Mouse (Mus musculus) forebrain, embryonic 11.5 days (tissue): Measurements from ENCODE around the gene Ssu72. TPM values are rescaled to one million over a fixed set of nuclear protein-coding genes. Genes with fewer than 3 reads are reported as not detected.

Source experiments
- ATAC-seq: fragments of 200-750 bp; cut with Nextera tagmentation; replicated peaks from 2 replicates; pipeline ENCODE4 v1.8.0; 2017; ENCODE audit warnings: moderate TSS enrichment; ENCODE audit not compliant: low FRiP score
- DNase-seq: peaks from one replicate; pipeline ENCODE4 v3.0.0-alpha.2; 2017; ENCODE audit warnings: low spot score
- H3K27ac ChIP-seq: fragments of 300-500 bp; sonication (generic); 2 replicates; pipeline ENCODE4 v1.5.1; 2014; ENCODE audit warnings: low read depth, low read length
- H3K27me3 ChIP-seq: fragments of 300-500 bp; sonication (generic); 2 replicates; pipeline ENCODE4 v1.6.1; 2014; ENCODE audit warnings: mild to moderate bottlenecking, low read length, mixed read lengths; ENCODE audit not compliant: control insufficient read depth, insufficient read depth
- H3K36me3 ChIP-seq: fragments of 300-500 bp; sonication (generic); 2 replicates; pipeline ENCODE4 v1.6.1; 2014; ENCODE audit warnings: mild to moderate bottlenecking, low read length, moderate library complexity, mixed read lengths; ENCODE audit not compliant: control insufficient read depth, insufficient read depth
- H3K4me1 ChIP-seq: fragments of 300-500 bp; sonication (generic); replicated peaks from 2 replicates; pipeline ENCODE4 v1.6.1; 2014; ENCODE audit warnings: low read length, mixed read lengths; ENCODE audit not compliant: control insufficient read depth, insufficient read depth
- H3K4me2 ChIP-seq: fragments of 300-500 bp; sonication (generic); 2 replicates; pipeline ENCODE4 v1.6.1; 2014; ENCODE audit warnings: low read depth, mild to moderate bottlenecking, low read length, moderate library complexity, mixed read lengths; ENCODE audit not compliant: severe bottlenecking
- H3K4me3 ChIP-seq: fragments of 300-500 bp; sonication (generic); 2 replicates; pipeline ENCODE4 v1.5.1; 2014; ENCODE audit warnings: low read depth, low read length
- H3K9ac ChIP-seq: fragments of 300-500 bp; sonication (generic); 2 replicates; pipeline ENCODE4 v1.6.1; 2014; ENCODE audit warnings: low read length
- H3K9me3 ChIP-seq: fragments of 300-500 bp; sonication (generic); 2 replicates; pipeline ENCODE4 v1.6.1; 2016; ENCODE audit warnings: low read length, mixed read lengths; ENCODE audit not compliant: control insufficient read depth
- WGBS: fragments of 180-500 bp; shearing (Covaris S2); extraction: QIAGEN DNeasy Blood & Tissue Kit; methylation state at CpG from one replicate; pipeline ENCODE4 v1.1.7; 2014; 5-methylcytosine and 5-hydroxymethylcytosine counted together
- polyA plus RNA-seq: library from polyadenylated mRNA; unstranded; fragments of >200 nt; fragmentation: Nextera tagmentation; extraction: Ambion mirVana; gene quantifications from 2 replicates; pipeline ENCODE4 v1.2.1, GENCODE M21; 2014

Ssu72 gene
- polyA plus RNA-seq, 1 experiment from 2014 or later: 138 TPM

- Histone ChIP-seq H3K27me3 (no peaks in the 10 kb centered on the region), H3K9ac (no peak overlapping the region), H3K36me3 (peaks cover 9% of the 10 kb centered on the region; the same call in 1 of the 2 replicates), H3K4me1 (peaks cover 10% of the 10 kb centered on the region), H3K4me2 (no peak overlapping the region), H3K9me3 (no peaks in the 10 kb centered on the region), H3K27ac (no peak overlapping the region), H3K4me3 (no peak overlapping the region)
- DNase-seq (no peak), ATAC-seq (no peak)
- WGBS: 95% methylated on average over 12 of the region's 12 CpGs
Observed at GRCm38 (mm10) chr4:155757011-155757410, 52.4 kb downstream of the Ssu72 start.

- no peak for ATAC-seq
- peak overlapping the region; percentile 62 for H3K4me2 ChIP-seq
- H3K4me1 ChIP-seq: peaks cover 10% of the 10 kb centered on the region
- H3K27me3 ChIP-seq: no peaks in the 10 kb centered on the region
- H3K27ac ChIP-seq: no peak overlapping the region
- peaks cover 3% of the 10 kb centered on the region; the same call in 1 of the 2 replicates for H3K36me3 ChIP-seq
- H3K4me3 ChIP-seq: peak overlapping the region; percentile 81
- WGBS: 7% methylated on average over 10 of the region's 10 CpGs
- no peak for DNase-seq
- H3K9me3 ChIP-seq: no peaks in the 10 kb centered on the region
- peak overlapping the region; percentile 76 for H3K9ac ChIP-seq
Observed at GRCm38 (mm10) chr4:155759862-155760612, 55.4 kb downstream of the Ssu72 start.

- H3K27ac ChIP-seq: no peak within 1 kb of the TSS
- H3K36me3 ChIP-seq: no peaks in the 10 kb centered on the region; the same call in 1 of the 2 replicates
- peak within 1 kb of the TSS; percentile 76 for H3K9ac ChIP-seq
- no peaks in the 10 kb centered on the region for H3K9me3 ChIP-seq
- peaks cover 10% of the 10 kb centered on the region for H3K4me1 ChIP-seq
- peak; percentile 98 for DNase-seq
- ATAC-seq: peak; percentile 97
- WGBS: 0% methylated on average over 68 of the region's 68 CpGs
- no peaks in the 10 kb centered on the region for H3K27me3 ChIP-seq
- peak within 1 kb of the TSS; percentile 81 for H3K4me3 ChIP-seq
- H3K4me2 ChIP-seq: peak within 1 kb of the TSS; percentile 91
Observed at GRCm38 (mm10) chr4:155760613-155761355, 56.2 kb downstream of the Ssu72 start, which contains the start of gene Atad3a. Gene Atad3a (minus strand): TSS chr4:155761093.

- Histone ChIP-seq H3K27ac (no peak overlapping the region), H3K9ac (peak overlapping the region; percentile 76), H3K4me2 (peak overlapping the region; percentile 91), H3K27me3 (no peaks in the 10 kb centered on the region), H3K4me1 (peaks cover 10% of the 10 kb centered on the region), H3K4me3 (peak overlapping the region; percentile 81), H3K9me3 (no peaks in the 10 kb centered on the region), H3K36me3 (no peaks in the 10 kb centered on the region)
- ATAC-seq (0 out of 2 replicates have a peak, but pooled peaks have one; percentile 2), DNase-seq (no peak)
- WGBS: 3% methylated on average over 28 of the region's 28 CpGs
Observed at GRCm38 (mm10) chr4:155761356-155762099, 56.9 kb downstream of the Ssu72 start.

GRCm38 (mm10) chr4:155762357-155762756 is 57.8 kb downstream of the Ssu72 start:
- Histone ChIP-seq H3K36me3 (no peaks in the 10 kb centered on the region), H3K9me3 (no peaks in the 10 kb centered on the region), H3K9ac (no peak overlapping the region), H3K4me3 (no peak overlapping the region), H3K27ac (no peak overlapping the region), H3K4me2 (no peak overlapping the region), H3K4me1 (peaks cover 10% of the 10 kb centered on the region), H3K27me3 (no peaks in the 10 kb centered on the region)
- WGBS: 93% methylated on average over 3 of the region's 3 CpGs
- ATAC-seq: no peak
- no peak for DNase-seq

GRCm38 (mm10) chr4:155769496-155769879 is 64.9 kb downstream of the Ssu72 start:
- peak overlapping the region; percentile 65 for H3K4me2 ChIP-seq
- WGBS: 61% methylated on average over 5 of the region's 5 CpGs
- ATAC-seq (no peak), DNase-seq (no peak)
- H3K36me3 ChIP-seq: no peaks in the 10 kb centered on the region
- peak overlapping the region; percentile 41 for H3K4me3 ChIP-seq
- peaks cover 9% of the 10 kb centered on the region for H3K27me3 ChIP-seq
- H3K4me1 ChIP-seq: peaks cover 8% of the 10 kb centered on the region; the same call in 1 of the 2 replicates
- H3K9me3 ChIP-seq: no peaks in the 10 kb centered on the region
- H3K9ac ChIP-seq: peak overlapping the region; percentile 77
- no peak overlapping the region; the same call in 1 of the 2 replicates for H3K27ac ChIP-seq

- Histone ChIP-seq H3K4me3 (peak overlapping the region; percentile 41), H3K9me3 (no peaks in the 10 kb centered on the region), H3K27ac (no peak overlapping the region; the same call in 1 of the 2 replicates), H3K36me3 (no peaks in the 10 kb centered on the region), H3K4me2 (peak overlapping the region; percentile 65), H3K9ac (peak overlapping the region; percentile 77), H3K4me1 (peaks cover 11% of the 10 kb centered on the region; the same call in 1 of the 2 replicates), H3K27me3 (peaks cover 9% of the 10 kb centered on the region)
- under 1% methylated on average over 39 of the region's 39 CpGs for WGBS
- DNase-seq (peak; percentile 95), ATAC-seq (peak; percentile 91)
Observed at GRCm38 (mm10) chr4:155769880-155770512, 65.4 kb downstream of the Ssu72 start.

GRCm38 (mm10) chr4:155770626-155771025 is 66.0 kb downstream of the Ssu72 start:
- H3K36me3 ChIP-seq: no peaks in the 10 kb centered on the region
- no peak for DNase-seq
- 39% methylated on average over 23 of the region's 24 CpGs for WGBS
- H3K9ac ChIP-seq: peak overlapping the region; percentile 77
- peaks cover 11% of the 10 kb centered on the region; the same call in 1 of the 2 replicates for H3K4me1 ChIP-seq
- H3K4me2 ChIP-seq: peak overlapping the region; percentile 65
- ATAC-seq: no peak
- no peak overlapping the region for H3K27ac ChIP-seq
- peak overlapping the region; percentile 41 for H3K4me3 ChIP-seq
- peaks cover 9% of the 10 kb centered on the region for H3K27me3 ChIP-seq
- no peaks in the 10 kb centered on the region for H3K9me3 ChIP-seq
